Mouse (Mus musculus): ENCODE results near the gene Fam214b.

DNA sequence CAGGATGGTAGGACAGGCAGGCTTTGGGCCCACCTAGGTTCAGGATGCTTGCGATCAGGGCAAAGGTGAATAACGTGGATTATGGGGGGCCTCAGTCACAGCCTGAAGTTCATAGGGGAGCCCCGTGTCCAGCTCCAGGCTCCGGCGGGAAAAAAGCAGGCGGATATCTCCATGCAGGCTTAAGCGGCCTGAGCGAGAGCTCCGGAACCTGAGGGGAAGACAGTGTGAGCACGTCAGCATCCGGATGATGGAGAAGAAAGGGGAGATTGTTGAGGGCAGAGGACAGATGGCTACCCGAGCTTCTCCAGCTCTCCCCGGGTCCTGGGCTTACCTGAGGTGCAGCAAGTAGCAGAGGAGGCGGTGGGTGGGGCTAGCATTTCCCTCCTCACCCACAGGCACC, 12.5 kb downstream of the Fam214b start:
- no peak for TF ChIP-seq ZC3H11A (IDR thresholded peaks at IDR 0.05; ENCODE audit: borderline replicate concordance, low read depth, low read length)
- no peak for TF ChIP-seq HCFC1 (IDR thresholded peaks at IDR 0.05; ENCODE audit: borderline replicate concordance, insufficient read depth, low read length)
- TF ChIP-seq MAFK (IDR thresholded peaks at IDR 0.05; ENCODE audit: insufficient read depth, low read depth, low read length), result no peak
- TF ChIP-seq ZNF384 (IDR thresholded peaks at IDR 0.05; ENCODE audit: low read depth, low read length), result no peak
